Mouse (Mus musculus): Measurements from ENCODE around the gene Pnck.

GRCm38 (mm10) chrX:73663143-73663542, 3.2 kb upstream of the Pnck start:
- TF ChIP-seq GATA1 (IDR thresholded peaks at IDR 0.05; ENCODE audit: borderline replicate concordance, low read length) = no peak
- TF ChIP-seq FLI1 (IDR thresholded peaks at IDR 0.05; ENCODE audit: low read length) = no peak

All from megakaryocyte, embryonic 14.5 days (primary cell).